Mouse (Mus musculus): ENCODE results near the gene Lrfn4. TPM values are rescaled to one million over a fixed set of nuclear protein-coding genes. Genes with fewer than 3 reads are reported as not detected.
A peak's percentile ranks its signal among the peaks of the same experiment; 100 is the strongest.

Lrfn4 gene
- total RNA-seq (2021): 10 to 100 TPM; 19.1 to 20.5 TPM

GRCm38 (mm10) chr19:4615151-4616093 is at the start of gene Lrfn4:
Lrfn4 (minus strand) TSS chr19:4615667.
- DNase-seq: peak; percentile 89

GRCm38 (mm10) chr19:4658156-4658555 is 42.7 kb upstream of the Lrfn4 start:
- no peak for DNase-seq

GRCm38 (mm10) chr19:4646917-4647492 is 31.5 kb upstream of the Lrfn4 start:
- DNase-seq: no peak

GRCm38 (mm10) chr19:4644271-4644670 is 28.8 kb upstream of the Lrfn4 start:
- DNase-seq: no peak

- no peak for DNase-seq
Observed at GRCm38 (mm10) chr19:4635986-4636385, 20.5 kb upstream of the Lrfn4 start.

- DNase-seq: peak; percentile 80
Observed at GRCm38 (mm10) chr19:4628819-4629218, 13.4 kb upstream of the Lrfn4 start.

- DNase-seq: no peak
Observed at GRCm38 (mm10) chr19:4625829-4626535, 10.5 kb upstream of the Lrfn4 start.

GRCm38 (mm10) chr19:4625179-4625828 is 9.8 kb upstream of the Lrfn4 start, which contains the start of gene Rce1:
Rce1 (minus strand) TSS chr19:4625641.
- peak; percentile 91 for DNase-seq

- no peak for DNase-seq
Observed at GRCm38 (mm10) chr19:4624406-4625178, 9.1 kb upstream of the Lrfn4 start.

GRCm38 (mm10) chr19:4624006-4624405 is 8.5 kb upstream of the Lrfn4 start:
- no peak for DNase-seq

GRCm38 (mm10) chr19:4623419-4623818 is 8.0 kb upstream of the Lrfn4 start:
- DNase-seq: no peak

GRCm38 (mm10) chr19:4622780-4623179 is 7.3 kb upstream of the Lrfn4 start:
- no peak for DNase-seq

- no peak for DNase-seq
Observed at GRCm38 (mm10) chr19:4620721-4621120, 5.3 kb upstream of the Lrfn4 start.

- DNase-seq: no peak
Observed at GRCm38 (mm10) chr19:4619461-4619860, 4.0 kb upstream of the Lrfn4 start.

- DNase-seq: no peak
Observed at GRCm38 (mm10) chr19:4618183-4618582, 2.7 kb upstream of the Lrfn4 start.

GRCm38 (mm10) chr19:4616546-4616945 is 1.1 kb upstream of the Lrfn4 start:
- DNase-seq: no peak

GRCm38 (mm10) chr19:4614305-4615150 is 939 bp downstream of the Lrfn4 start:
- DNase-seq: no peak

- no peak for DNase-seq
Observed at GRCm38 (mm10) chr19:4613464-4614304, 1.8 kb downstream of the Lrfn4 start.

- DNase-seq: no peak
Observed at GRCm38 (mm10) chr19:4612181-4612961, 3.1 kb downstream of the Lrfn4 start.

Data from heart, postnatal 4 days (tissue).